Mouse (Mus musculus) thymus, adult 18-20 months (tissue): ENCODE results near the gene Ctr9.
A peak's percentile ranks its signal among the peaks of the same experiment; 100 is the strongest.

Source experiments
- DNase-seq, 2 experiments: peaks; one replicate each; pipeline ENCODE4 v3.0.0; 2022; ENCODE audit warnings: mixed read lengths in 2 of 2

Ctr9 gene

GRCm38 (mm10) chr7:111048920-111049319 is 20.2 kb downstream of the Ctr9 start:
- no peak for DNase-seq

DNA sequence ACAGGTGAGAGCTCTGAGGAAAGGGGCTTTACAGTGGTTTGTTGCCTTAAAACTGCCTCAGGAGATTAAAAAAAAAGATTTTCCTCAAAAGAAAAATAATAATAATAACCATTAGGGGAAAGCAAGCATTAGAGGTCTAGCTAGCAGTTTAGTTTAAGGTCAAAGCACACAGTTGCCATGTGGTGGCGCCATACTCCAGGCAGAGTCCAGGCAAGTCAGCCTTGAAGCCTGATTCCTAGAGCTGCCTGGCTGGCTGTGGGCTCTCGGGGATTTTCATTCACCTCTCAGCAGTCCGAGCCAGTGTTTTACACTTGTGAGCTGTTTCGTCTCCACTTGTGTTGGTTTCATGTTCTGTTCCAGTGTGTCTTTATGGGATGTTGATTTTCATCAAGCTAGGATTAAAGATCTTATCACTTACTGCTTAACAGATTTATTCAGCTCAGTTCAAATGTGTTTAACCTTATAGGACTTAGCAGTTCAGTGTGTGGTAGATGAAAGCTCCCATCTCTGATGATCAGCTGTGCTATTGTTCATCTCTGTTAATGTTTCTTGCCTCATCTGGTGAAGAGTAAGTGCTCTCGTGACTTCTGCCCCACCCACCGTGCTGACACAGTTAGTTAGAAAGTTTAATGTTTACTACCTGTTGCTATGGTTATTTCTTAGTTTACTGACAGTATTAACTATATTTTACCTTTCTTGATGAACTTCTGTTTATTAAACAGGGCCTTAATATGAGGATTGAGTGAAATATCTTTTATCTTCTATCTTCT is 21.1 kb downstream of the Ctr9 start:
- peak; percentile 15 to 25 for DNase-seq

DNA sequence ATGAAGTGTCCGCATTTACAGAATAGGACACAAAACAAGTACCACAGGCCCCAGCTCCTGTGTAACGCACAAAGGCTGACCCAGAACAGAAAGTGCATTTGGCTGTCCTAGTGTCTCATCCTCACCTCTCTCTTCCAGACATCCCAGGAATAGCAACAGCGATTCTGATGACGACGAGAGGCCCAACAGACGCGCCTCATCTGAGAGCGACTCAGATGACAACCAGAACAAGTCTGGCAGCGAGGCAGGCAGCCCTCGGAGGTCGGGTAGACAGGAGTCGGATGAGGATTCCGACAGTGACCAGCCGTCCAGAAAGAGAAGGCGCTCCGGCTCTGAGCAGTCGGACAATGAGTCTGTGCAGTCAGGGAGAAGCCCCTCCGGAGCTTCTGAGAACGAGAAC is 26.5 kb downstream of the Ctr9 start:
- DNase-seq = no peak

- no peak for DNase-seq
Measured at GRCm38 (mm10) chr7:111055984-111056657, 27.4 kb downstream of the Ctr9 start.

- DNase-seq = no peak
Measured at GRCm38 (mm10) chr7:111059527-111059926, 30.8 kb downstream of the Ctr9 start.

- no peak for DNase-seq
Measured at GRCm38 (mm10) chr7:111062971-111063370, 34.2 kb downstream of the Ctr9 start.

DNA sequence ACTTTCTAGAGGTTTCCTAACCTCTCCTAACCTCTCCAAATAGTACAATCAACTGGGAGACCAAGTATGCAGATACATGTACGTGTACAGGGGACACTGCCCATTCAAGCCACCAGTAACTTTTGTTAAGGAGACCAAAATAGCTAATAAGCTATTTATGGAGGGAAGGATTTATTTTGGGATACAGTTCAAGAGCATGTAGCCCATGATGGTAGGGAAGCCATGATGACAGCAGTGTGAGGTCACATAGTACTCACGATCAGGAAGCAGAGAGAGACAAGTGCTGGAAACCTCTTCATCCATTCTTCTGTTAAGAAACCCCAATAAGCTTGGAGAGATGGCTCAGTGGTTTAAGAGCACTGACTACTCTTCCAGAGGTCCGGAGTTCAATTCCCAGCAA is 39.4 kb downstream of the Ctr9 start:
- no peak for DNase-seq

- no peak for DNase-seq
Measured at GRCm38 (mm10) chr7:111069439-111070166, 40.9 kb downstream of the Ctr9 start.

DNA sequence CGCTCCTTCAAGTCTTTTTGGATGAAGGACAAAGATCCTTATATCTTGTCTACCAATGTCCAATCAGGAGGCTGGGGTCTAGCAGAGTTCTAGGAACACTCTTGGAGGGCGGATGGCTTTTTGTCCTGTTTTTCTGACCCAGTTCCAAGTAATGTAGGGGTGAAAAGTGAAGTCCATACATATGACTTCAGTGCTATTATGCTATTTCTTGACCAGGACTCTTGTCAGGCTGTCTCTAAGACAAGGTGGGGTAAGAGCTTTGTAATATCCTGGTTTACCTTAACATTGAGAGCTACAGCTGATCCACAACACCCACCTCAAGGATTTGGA is 41.4 kb downstream of the Ctr9 start:
- DNase-seq = no peak

GRCm38 (mm10) chr7:111072410-111072809 is 43.7 kb downstream of the Ctr9 start:
- no peak for DNase-seq

DNA sequence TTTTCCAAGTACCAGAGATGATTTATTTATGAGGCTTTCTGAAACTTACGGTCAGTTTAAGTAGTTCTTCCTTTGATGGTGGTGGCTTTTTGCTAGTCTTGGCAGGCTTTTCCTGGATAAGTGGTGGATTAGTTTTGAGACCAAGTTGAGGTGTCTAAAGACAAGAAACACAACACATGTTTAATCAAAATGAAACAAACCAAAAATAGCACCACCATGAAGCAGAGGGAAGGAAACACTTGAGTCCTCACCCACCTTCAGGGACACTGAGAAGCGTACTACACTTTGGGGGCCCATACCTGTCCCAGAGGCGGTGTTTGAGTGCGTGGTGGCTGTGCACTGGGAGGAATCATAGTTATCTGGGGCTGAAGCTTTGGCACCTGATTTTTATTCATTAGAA is 46.5 kb downstream of the Ctr9 start:
- DNase-seq = no peak

GRCm38 (mm10) chr7:111078271-111078670 is 49.5 kb downstream of the Ctr9 start:
- DNase-seq = no peak

DNA sequence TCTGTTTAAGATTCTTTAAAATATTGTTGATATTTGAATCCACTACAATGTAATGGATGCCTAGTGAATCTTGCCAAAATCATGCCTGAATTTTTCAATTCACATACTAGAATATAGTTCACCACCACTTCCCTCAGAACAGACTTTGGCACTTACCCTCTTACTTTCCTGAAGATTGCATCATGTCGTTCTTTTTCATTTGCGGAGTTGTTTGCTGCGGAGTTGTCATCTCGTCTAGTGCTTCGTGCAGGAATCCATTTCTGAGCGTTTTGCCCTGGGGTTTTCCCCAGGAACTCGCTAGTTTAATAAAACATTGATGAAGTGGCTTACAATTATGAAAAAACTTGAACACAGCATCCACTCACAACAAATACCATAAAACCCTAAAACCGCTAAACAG is 51.3 kb downstream of the Ctr9 start:
- DNase-seq = no peak

DNA sequence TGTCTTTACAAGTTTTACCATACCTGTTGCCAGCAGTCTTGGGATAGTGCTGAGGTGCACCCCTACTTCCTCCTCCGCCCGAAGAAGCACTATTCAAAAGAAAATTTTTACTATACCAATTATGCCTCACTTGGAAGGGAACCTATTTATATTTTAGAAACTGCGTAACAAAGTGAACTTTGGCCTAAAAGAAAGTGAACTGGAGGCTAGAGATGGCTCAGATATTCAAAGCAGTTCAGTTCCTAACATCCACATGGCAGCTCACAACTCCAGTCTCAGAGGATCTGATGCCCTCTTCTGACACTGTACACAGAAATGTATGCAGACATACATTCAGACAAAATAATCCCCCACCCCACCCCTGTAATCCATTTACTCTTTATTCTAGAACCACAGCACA is 52.1 kb downstream of the Ctr9 start:
- no peak for DNase-seq

GRCm38 (mm10) chr7:111082043-111082821 is 53.5 kb downstream of the Ctr9 start:
- DNase-seq = peak; percentile 77 to 82

DNA sequence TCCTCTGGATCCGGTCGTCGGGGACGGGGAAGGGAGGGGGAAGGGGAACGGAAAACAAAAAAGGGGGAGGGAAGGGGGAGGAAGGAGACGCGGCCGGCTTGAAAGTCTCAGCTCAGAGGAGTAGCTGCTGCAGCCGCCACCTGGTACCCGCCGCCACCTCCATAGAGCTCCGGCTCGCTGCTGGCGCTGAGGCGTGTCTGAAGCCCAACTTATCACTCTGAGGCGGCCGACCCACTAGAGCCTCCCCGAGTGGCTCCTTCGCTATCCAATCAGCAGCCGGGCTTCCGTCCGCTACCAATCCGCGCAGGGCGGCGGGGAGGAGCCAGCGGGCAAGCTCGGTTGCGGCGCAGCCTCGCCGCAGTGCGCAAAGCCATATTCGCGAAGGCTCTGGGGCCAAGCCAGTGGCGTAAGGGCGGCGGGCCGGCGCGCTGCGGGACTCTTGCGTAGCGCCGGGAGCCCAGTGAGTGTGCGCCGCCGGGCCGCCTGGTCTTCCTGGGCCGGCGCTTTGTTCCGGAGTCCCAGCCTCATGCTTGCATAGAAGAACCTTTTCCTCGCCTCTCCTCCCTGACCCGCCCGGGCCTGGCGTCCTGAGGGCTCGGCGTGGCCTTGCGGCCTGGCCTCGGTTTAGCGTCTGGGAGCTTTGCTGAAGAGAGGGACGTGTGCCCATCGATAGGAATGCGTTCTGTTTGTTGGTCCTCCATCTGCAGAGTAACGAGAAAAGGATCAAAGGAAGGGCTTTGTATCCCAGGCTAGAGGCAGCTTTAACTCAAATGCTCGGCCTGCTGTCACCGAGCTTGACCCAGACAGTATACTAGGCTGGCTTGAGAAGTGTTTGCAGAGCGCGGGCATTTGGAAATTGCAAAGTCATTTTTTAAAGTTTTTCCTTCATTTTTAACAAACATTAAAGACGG is 54.3 kb downstream of the Ctr9 start, which contains the start of gene Eif4g2:
TSS of gene Eif4g2 (minus strand) at position 209 of the 911 bp plus-strand sequence.
- DNase-seq = peak; percentile 99

DNA sequence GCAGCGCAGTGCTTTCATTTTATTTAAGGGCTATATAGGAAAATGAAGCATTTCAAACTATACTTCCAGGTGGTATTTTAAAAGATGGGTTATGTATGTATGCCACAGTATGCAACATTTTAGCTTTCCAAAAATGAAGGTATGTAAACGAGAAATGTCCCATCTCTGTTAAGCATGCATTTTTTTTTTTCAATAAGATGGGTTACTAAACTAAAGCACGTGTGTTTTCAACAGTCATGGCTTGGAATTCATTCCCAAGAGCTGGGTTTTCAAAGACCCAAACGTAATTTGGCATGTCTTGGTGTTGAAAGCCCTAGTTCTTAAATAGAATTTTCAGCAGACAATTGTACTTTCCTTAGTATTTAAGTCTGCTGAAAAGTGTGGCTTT is 55.0 kb downstream of the Ctr9 start:
- DNase-seq = no peak

DNA sequence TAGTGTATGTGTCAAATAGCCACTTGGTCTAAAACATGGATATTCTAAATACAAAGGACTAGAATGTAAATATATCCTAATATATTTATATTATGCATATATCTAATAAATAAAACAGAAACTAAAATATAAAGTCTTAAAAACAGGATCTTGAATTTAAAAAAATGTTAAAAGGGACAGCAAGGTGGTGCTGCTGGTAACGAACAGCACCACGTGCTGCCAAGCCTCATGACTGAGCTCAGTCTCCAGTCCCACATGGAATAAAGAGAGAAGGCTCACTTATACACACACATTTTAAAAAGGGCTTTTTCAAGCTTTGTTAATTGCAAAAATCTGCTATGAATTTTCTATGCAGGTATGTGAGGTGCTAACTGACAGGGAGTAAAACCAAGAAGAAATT is 55.7 kb downstream of the Ctr9 start:
- DNase-seq = no peak

GRCm38 (mm10) chr7:111085153-111085552 is 56.4 kb downstream of the Ctr9 start:
- DNase-seq = no peak

DNA sequence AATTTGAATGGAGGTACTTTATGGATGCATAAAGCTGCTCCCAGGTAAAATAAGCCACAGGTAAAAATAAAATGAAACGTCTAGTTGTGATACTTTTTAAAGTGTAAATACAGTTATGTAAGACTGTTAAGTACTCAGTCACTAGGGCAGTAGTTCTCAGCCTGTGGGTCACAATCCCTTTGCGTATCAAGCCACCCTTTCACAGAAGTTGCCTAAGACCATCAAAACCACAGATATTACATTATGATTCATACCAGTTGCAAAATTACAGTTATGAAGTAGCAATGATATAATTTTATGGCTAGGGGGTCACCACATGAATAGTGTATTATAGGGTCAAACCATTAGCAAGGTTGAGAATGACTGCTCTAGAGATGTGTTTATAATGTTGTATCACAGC is 66.4 kb downstream of the Ctr9 start:
- no peak for DNase-seq

- no peak for DNase-seq
Measured at GRCm38 (mm10) chr7:111098196-111098595, 69.4 kb downstream of the Ctr9 start.
